Mouse (Mus musculus) liver, adult (tissue): ENCODE results near the gene Gfy.

Source experiments
- GATA4 ChIP-seq: IDR thresholded peaks from 2 replicates; pipeline ENCODE4 v1.6.1; 2014; ENCODE audit warnings: mild to moderate bottlenecking, low read length; ENCODE audit not compliant: insufficient replicate concordance

The Gfy gene

DNA sequence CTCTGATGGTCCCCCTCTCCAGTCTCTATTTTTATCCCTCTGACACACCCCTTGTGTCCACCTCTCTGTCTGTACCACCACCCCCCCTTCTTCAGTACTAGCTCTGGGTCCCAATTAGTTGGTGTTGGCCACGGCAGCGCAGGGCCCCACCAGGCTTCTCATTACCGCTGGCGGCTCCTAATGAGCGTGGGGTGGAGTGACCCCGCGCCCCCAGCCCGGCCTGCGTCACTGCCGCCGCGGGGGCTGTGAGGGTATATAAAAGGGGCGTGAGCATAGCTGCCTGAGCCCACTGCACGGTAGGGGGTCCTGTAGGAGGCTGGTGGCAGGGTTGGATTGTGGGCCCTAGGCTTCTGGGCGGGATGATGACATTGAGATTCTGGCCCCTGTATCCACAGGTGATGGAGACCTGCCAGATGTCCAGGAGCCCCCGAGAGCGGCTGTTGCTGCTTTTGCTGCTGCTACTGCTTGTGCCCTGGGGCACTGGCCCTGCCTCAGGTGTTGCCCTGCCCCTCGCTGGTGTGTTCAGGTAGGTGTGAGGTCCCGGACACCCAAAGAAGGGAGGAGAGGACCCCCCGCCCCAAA is 1.6 kb upstream of the Gfy start, which contains the start of gene Pth2:
Gene Pth2 (plus strand): TSS at position 100 of the 582 bp plus-strand sequence.
- no peak for TF ChIP-seq GATA4

DNA sequence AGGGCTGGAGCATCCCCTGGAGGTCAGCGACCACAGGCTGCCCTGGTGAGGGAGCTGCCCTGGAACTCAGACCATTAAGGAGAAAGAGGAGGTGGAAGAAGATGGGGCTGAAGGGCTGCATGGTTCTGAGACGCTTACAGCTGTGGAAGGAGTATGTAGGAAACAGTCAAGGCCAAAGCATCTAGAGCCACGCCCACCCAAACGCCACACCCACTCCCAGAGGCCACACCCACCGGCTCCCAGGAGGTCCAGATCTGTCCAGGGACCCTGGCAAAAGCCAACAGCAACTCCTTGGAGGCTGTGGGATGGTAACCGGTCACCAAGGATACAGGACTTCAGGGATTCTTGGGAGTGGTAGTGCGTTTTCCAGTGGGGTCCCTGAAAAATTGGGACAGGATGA is 819 bp downstream of the Gfy start:
- no peak for TF ChIP-seq GATA4

DNA sequence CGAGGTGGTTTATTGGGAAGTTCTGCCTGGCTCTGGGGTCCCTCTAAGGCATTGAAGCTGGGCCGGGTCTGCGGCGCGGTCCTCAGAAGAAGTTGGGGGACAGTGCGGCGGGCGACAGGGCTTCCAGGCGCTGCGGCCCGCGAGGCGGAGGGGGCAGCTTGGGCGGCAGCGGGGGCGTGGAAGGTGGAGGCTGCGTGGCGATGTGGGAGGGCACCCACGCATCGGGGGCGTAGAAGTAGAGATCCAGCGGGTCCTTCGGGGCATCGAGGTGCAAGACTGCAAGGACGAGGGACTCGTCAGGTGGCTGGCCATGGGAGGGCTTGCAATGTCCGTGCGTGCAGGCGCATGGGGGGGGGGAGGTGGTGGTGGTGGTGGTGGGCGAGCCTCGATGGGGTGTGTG is 3.0 kb downstream of the Gfy start:
- TF ChIP-seq GATA4: no peak

DNA sequence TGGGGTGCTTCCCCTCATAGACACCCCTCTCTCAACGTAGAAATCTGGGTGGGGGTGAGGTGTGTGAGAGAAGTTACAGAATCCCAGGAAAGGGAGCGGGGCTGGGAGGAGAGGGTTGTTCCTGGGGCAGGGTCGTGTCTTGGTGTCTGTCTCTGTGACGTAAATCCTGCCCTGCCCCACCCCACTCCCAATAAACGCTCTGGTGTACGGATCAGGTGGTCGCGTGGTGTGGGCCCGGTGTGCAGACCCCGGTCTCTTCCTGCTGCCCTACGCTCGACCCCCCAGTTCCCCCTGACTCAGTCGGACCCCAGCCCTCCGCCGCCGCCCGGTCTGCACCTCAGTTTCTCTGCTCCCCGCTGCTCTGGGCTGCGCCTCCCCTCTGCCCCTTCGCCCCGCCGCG is 3.4 kb downstream of the Gfy start:
- no peak for TF ChIP-seq GATA4

DNA sequence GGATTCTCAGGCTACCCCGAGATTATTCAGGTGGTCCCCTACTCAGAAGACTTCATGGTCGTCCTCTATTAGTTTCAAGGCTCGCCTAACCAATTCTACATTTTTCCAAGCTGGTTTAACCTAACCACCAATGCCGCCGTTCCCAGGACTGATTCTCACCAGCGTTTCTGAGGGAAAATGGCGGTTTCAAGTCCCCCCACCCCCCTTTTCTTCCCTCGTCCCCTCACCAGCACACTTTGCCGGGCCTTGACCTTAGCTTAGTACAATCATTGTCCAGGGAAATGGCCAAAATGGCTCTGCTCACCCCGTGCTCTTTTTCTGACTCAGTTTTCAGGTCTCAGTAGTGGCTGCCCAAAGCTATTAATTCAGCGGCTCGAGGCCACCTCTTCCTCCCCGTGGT is 4.0 kb downstream of the Gfy start:
- TF ChIP-seq GATA4: no peak

DNA sequence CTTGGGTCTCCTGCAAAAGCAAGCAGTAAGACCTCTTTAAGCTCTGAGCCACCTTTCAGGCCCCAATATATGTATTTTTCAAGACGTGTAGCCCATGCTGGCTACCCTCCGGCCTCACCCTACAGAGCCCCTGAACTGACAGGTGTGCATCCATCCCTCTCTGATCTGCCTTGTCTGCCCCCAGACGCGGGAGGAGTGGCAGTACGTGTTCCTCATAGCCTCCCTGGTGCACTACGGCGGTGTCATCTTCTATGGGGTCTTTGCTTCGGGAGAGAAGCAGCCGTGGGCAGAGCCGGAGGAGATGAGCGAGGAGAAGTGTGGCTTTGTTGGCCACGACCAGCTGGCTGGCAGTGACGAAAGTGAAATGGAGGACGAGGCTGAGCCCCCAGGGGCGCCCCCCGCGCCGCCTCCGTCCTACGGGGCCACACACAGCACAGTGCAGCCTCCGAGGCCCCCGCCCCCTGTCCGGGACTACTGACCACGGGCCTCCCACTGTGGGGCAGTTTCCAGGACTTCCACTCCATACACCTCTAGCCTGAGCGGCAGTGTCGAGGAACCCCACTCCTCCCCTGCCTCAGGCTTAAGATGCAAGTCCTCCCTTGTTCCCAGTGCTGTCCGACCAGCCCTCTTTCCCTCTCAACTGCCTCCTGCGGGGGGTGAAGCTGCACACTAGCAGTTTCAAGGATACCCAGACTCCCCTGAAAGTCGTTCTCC is 4.6 kb downstream of the Gfy start:
- no peak for TF ChIP-seq GATA4

DNA sequence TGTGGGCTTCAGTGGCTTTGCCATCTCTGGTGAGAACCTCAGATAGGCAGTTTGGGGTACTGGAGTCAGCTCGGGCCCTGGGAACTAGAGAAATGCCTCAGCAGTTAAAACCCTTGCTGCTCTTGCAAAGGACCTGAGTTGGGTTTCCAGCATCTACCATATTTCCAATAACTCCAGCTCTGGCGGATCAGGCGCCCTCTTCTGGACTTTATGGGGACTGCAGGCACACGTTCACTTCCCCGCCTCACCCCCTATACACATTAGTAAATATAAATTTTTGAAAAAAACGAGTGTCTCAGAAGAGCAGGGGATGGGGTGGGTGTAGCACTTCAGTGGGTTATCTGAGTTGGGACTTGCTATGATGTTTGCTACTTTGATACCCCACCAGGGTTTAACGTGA is 6.4 kb downstream of the Gfy start:
- TF ChIP-seq GATA4: no peak

DNA sequence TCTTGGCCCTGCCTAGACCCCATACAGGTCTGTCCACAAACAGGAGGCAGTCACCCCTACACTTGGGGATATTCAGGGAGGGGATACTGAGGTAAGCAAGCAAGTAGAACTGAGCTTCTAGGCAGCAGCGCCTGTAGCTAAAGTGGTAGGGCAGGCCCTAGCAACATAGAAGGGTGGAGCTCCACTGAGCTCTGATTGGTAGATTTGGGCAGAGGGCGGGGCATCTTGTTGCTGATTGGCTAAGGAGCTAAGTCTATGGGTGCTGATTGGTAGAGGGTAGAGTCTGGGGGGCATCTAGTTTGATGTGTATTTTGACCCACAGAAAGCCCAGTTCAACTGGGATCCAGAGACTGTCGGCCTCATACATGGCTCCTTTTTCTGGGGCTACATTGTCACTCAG is 9.9 kb downstream of the Gfy start:
- TF ChIP-seq GATA4: no peak

DNA sequence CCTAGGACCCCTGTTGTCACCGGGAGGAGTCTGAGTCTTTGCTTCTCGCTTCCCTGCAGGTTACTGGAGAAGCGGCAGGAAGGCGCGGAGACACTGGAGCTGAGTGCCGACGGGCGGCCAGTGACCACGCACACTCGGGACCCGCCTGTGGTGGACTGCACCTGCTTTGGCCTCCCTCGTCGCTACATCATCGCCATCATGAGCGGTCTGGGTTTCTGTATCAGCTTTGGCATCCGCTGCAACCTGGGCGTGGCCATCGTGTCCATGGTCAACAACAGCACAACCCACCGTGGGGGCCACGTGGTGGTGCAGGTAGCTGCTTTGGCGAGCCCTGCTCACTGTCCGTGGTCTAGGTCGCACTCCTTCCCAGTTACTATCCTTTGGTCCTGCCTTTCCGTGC is 10.7 kb downstream of the Gfy start:
- TF ChIP-seq GATA4: no peak

DNA sequence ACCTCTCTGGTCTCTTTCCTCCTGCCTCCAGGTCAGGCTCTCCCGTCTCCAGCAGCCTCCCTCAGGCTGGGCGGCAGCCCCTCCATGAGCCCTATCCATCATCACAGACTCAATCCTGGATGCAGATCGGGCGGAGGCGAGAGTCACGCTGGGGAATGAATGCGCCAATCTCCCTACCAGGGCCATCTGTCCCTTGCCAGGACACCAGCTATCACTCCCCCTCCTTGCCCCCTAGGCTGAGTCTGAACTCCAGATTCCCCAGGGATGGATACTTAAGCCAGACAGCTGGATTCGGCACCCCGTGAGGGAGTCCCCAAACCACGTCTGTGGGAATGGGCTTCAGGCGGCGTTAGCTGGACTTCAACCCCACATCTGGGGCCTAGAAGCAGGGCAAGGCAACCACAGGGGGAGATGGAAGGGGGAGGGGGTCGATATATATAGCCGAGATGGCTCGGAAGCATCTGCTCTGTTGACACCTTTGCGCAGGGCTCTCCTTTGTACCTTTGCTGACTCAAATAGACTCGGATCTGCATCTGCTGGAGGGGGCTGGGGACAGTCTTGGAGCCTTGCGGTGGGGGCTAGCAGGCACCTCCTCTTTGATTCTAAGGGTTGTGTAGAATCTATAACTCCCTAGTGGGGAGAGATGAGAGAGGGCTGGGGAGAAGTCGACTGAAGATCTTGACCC is 11.5 kb downstream of the Gfy start:
- TF ChIP-seq GATA4: no peak

DNA sequence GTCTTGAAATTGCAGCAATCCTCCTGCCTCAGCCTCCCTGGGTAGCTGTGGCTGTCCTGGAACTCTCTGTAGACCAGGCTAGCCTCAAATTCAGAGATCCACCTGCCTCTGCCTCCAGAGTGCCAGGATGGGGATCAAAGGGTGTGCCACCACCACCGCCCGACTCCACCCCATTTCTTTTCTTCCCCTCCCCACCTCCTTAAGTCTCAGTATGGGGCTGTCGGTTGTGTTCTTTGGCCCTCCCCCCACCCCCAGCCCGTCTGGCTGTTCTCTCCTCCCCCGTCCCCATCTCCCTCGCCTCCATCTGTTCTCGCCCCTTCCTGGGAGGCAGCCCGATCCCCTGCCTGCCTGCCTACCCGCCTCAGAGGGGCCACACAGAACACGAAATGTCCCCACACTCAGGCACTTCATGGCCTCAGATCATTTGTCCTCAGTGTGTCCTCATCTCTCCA is 12.4 kb downstream of the Gfy start:
- no peak for TF ChIP-seq GATA4

DNA sequence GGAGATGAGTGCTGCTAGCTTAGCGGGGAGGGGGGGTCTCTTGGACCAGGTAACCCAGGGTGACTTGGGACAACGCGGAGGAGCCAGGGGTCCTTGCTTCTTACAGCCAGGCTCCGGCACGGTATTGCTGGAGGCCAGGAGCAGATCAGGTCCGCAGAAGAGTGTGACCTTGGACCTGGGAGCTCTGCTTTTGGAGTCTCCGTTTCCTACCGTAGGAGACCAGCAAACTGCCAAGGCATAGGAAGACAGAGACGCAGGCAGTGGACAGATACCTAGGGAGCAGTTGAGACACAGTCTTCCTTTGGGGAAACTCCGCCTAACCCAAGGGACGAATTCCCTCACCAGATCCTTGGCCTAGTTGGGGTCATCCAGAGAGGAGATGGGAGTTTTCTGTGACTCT is 13.7 kb downstream of the Gfy start:
- no peak for TF ChIP-seq GATA4

DNA sequence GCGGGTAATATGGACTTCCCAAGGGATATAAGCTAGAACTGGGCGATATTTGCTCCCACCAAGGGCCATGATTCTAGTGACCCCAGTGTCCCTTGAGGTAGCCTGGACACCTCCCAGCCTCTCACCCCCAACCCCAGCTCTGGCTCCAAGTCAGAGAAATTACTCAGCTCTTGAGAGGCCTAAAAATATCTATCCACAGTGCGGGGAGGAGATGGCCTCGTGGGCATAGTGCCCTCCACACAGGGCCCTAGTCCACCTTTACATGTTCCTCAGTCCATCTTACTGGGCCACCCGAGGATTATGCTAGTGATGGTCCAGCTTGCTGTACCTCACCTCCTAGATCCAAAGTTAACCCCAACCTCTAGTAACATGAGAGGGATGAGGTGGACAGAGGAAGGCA is 14.5 kb downstream of the Gfy start:
- no peak for TF ChIP-seq GATA4

DNA sequence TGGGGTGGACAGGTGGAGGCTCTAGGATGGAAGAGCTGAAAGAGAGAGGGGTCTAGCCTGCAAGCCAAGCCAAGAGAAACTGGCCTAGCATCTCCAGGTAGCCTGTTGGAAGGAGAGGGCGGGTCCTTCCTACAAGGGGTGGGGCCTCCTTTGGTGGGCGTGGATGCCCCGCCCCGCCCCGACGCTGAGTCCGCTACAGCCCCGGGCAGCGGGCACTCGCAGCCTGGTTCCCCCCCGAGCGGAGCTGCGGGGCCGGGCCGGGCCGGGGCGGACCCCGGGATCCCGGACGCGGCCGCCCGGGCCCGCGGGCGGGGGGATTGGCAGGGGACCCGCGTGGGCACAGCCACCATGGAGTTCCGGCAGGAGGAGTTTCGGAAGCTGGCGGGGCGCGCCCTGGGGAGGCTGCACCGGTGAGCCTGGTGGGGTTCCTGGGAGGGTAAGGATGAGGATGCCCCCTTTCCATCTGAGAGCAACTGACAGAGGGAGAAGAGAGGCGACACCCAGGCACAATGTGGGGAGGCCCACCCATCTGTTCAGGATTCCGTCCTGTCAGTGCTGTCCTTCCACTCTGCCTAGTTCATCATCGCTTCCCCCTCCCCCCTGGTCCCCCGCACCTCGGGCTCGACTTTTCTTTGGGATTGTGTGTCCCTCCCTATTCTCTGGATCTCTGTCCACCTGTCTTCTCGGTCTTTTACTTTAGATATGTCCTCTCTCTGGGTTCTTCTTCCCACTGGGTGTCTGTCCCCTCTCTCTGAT is 15.5 kb downstream of the Gfy start, which contains the start of gene Slc17a7:
Gene Slc17a7 (plus strand): TSS at position 215 of the 756 bp plus-strand sequence.
- no peak for TF ChIP-seq GATA4

DNA sequence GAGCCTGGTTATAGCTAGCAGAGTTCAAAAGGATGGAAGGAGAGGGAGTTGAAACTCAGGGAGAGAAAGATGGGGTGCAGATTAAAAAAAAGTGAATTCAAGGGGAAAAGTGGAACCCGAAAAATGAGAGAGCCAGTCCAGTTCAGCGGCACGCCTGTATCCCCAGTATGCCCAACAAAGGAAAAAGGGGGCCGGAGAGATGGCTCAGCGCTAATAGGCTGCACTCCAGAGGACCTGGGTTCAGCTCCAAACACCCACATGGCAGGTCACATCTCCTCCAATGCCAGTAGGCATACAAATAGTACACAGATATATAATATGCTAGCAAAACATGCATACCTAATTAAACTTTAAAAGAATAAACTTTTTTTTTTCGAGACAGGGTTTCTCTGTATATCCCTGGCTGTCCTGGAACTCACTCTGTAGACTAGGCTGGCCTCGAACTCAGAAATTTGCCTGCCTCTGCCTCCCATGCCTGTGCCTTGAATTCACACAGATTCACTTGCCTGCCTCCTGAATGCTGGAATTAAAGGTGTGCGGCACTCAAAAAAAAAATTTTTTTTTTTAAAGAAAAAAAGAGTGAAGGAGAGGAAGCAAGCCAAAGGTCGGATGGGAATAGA is 16.3 kb downstream of the Gfy start:
- no peak for TF ChIP-seq GATA4

DNA sequence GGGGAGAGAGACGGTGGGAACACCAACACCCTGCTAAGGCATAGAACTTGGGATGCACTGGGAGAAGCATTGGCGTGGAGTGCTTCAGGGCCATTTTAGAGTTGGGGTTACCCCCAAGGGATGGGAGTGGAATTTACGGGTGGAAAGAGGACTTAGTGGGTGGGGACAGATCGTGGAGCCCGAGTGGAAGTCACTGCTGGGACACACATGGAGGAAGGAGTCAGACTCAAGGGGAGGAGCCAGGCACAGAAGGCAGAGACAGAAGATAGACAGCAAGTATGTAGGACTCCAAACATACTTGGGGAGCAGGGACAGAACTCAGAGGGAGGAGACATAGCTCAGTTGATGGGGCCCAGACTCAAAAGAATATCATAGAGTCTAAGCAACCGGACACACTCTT is 16.8 kb downstream of the Gfy start:
- TF ChIP-seq GATA4: no peak
